Mouse (Mus musculus): ENCODE measurements at regions not wholly inside any gene's neighbourhood (a gene's known extent, or its start where the extent isn't known, plus 50 kb on each side); places are given as distances from the start of the nearest gene placed in this dataset.

DNA sequence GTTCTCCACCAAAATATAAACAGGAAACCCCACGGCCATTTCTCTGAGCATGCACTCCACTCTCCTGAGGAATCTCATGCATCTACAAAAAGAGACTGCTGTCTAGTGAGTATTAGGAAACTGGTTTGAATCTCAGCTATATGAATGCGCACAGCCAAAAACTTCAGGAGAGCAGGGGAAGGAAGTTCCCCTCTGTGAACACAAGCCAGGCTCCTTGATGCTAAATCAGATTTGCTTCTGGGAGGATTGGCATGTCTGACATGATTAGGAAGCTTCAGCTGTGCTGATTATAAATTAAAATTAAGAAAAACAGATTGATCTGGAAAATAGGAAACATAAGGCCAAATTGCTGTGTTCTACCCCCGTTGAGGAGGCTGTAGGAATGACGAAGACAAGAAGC, 304.1 kb upstream of the BC052040 start:
- ATAC-seq (replicated peaks; ENCODE audit: poor library complexity, severe bottlenecking), result no peak

DNA sequence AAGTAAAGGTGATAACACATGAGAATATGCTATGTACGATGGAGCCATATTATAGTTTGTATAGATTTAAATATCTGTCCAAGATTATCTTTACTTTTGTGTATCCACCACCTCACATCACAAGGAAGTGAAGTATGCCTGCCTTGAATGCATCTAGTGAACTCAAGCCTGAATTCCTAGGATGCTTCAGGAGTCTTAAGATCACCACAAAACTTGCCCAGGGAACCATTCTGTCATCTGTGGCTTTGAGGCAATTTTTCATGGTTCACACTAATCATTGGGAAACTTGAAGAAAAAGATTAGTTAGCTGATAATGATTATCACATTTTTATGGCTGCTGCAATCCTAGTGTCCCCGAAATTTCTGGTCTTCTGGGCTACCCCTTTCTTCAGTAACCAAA, 288.5 kb upstream of the BC052040 start:
- ATAC-seq (replicated peaks; ENCODE audit: poor library complexity, severe bottlenecking), result no peak

DNA sequence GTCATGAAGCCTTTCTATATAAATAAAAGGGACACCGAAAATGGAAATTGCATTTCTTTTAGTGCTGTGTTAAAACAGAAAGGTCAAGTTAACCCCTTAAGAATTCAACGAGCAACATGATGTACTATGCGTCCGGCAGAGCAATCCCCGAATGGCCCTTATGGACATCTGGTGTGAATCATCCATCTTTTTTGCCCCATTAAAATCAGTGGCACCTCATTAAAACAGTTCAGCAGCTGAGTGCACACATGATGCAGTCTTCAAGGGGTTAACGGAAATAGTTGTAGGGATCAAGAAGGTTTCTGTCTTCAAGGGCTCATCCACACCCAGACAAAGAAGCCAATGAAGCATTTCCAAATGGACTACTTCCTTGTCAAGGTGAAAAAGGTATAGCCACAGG, 284.1 kb upstream of the BC052040 start:
- no peak for ATAC-seq (replicated peaks; ENCODE audit: poor library complexity, severe bottlenecking)

DNA sequence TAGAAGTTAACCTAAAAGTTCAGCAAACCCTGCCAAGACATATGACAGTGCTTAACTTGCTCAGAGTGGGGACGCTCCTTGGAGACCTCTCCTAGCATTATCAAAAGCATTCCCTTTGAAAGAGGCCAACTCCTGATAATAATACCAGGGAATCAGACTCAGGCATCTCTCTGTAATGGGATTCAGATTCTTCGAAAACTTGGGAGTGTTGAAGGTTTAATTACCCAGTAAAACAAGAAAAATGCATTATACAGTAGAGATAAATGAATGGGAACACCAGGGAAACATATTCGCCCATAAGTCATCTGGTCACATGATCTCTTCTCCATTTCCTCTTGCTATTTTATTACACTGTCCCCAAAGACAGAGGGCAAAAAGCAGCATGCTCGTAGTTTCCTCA, 274.3 kb upstream of the BC052040 start:
- no peak for ATAC-seq (replicated peaks; ENCODE audit: poor library complexity, severe bottlenecking)

DNA sequence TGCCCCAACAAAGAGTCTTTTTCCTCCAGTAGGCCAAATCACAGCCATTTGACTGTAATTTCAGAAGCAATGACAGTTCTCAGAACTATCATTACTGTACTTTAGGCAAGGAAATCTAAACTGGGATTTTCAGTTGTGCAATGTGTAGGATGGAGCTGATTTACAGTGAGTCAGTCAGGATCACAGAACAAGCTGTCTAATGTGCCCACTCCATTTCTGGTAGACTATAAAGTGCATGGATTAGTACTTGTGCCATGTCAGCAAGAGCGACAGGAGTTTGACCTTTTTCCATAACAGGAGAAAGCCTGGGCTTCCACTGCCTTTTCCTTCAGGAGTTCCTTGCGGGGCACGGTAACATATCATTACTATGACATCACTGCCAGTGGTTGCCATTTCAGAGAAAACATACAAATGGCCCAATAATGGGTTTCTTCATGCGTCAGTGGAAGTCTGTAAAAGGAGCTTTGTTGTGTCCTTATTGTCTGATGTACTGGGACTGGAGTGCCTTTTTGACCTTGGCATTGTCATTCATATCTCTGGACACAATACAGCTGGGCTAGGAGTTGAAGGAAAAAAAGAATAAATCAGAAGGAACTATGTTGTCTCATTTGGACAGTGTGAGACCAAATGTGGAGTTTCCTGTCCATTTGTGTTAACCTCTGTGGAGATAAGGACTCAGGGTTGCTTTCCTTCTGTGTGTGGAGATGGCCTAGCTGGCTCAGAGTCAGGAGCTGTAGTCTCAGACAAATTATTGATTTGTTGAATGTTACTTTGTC, 271.5 kb upstream of the BC052040 start:
- no peak for ATAC-seq (replicated peaks; ENCODE audit: poor library complexity, severe bottlenecking)

DNA sequence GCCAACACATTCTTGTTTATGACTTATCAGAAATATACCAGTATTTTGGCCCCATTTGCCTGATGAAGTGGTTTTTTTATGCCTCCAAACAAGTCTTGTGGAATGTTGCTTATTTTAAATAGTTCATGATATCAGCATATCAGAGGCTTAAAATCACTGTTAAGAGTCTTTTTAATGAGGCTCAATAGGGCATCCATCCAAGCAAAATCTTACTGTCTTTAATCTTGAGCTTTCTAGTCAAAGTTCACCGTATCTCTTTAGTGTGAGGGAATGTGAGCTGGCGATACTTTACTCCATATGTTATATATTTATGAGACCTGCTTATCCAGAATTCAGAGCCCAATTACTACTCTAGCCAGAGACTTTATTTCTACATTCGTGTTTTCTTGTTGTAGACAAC, 263.0 kb upstream of the BC052040 start:
- no peak for ATAC-seq (replicated peaks; ENCODE audit: poor library complexity, severe bottlenecking)

DNA sequence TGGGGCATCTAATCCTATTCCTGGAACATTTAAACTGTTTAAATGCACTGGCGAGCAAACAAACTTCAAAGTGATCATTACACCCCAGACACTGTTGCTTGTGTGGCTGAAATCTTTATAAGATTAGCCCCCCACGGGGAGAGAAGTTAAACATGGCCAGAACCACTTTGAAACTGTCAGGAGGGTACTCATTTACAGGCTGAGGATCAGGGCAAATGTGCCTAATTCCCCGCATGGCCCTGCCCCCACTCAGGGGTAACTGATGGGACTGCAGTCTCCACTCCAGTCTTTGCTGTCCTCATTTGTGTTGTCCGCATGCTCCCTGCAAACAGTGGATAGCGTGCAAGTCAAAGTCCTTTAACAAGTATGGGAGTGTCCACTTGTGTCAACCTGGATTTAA, 258.9 kb upstream of the BC052040 start:
- no peak for ATAC-seq (replicated peaks; ENCODE audit: poor library complexity, severe bottlenecking)

DNA sequence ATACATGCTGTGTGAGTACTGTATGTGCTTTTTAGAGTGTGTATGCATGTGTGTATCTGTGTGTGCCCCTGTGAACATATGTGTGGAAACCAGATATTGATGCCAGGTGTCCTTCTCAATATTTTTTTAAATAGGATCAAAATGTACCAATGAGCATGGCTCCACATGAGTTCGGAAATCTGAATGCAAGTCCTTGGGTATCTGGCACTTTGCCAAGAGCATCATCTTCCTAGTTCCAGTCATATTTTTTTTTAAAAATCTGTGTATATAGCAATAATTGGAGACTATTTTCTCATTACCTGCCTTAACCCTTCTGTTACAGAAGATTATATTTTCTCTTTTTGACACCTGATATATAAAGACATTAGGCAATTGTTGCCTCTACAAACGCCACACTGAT, 255.0 kb upstream of the BC052040 start:
- ATAC-seq (replicated peaks; ENCODE audit: poor library complexity, severe bottlenecking), result no peak

DNA sequence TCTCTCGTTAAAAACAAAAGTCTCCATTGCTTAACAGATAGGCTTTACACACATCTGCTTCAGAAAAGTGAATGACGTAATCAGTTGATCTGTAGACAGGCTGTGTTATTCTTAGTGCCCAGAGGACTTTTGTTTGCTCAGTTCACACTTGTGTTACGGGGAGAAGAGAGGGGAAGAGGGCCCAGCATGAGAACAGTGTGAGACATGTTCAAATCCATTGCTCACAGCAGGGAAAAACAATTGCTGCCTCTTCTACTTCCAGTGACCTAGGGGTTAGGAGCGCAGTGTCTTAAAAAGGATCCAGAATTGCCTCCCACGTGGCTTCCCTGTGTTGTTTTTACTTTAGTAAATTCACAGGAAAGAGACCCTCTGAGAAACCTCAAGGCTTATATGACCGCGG, 243.3 kb upstream of the BC052040 start:
- no peak for ATAC-seq (replicated peaks; ENCODE audit: poor library complexity, severe bottlenecking)

DNA sequence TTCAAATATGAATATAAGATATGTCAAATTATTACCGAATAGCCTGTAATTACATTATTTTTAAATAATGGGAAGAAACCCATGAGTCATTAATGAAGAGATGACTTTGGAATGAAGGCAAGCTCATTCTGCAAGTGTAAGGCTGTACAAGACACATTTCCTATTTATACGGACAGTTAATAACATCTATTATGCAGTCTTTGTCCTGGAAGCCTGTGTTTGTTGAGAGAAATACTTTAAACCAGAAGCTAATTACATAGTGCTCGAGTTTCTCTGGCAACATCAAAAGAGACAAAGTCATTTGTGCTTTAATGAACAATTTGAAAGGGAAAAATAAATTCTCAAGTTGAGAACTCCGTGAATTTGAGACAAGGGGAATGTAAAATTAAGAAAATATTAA, 242.5 kb upstream of the BC052040 start:
- ATAC-seq (replicated peaks; ENCODE audit: poor library complexity, severe bottlenecking), result no peak

DNA sequence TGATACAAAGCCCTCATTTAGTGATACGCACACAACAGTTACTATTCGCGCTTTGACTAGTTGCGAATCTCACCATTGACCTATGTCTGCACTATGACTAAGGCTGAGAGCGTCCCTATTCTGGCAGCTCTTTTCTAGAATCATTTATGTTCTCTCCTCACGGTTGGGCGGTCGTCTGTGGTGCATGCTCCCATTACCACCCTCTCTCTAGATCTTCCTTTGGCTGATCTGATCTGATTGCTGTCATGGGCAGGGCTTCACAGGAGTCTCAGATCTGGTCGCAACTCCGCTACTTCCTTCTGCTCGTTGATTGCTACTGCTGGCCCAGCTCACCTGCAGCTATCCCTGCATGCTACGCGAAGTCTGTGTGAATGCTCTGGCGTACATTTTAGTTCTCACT, 239.2 kb upstream of the BC052040 start:
- ATAC-seq (replicated peaks; ENCODE audit: poor library complexity, severe bottlenecking), result no peak

DNA sequence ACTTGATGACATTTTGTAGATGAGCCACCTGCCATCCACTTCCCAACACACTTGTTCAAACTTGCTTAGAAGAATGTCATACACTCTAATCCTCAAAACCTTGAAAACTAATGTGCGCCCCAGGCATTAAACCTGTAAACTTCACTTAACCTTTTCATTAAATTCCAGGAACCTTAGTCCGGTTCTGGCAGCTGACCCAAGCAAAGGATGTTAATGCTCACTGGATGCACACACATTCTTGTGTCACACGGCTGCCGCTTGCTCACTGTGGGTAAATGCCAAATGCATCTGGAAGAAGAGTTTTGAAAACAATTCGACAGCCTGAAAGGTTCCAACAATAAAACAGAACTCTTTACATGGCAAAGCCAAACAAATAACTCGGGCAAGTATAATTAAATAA, 235.0 kb upstream of the BC052040 start:
- ATAC-seq (replicated peaks; ENCODE audit: poor library complexity, severe bottlenecking), result no peak

DNA sequence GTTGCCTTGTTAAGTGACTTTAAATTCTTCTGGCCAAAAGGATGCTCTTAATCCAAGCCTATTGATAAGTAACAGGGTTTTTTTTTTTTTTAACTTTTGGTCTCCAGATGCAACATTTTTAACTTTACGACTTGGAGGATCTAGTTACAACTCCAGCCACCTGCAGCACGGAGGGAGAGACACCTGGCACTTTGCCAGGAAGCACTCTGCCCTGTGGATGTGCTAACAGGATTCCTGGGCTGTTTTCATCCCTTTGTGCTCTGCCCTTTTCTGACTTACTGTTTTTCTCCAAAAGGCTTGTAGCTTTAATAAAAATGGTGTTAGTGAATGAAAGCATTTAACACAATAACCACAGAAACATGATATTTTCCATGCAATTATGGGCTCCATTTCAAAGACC, 233.3 kb upstream of the BC052040 start:
- ATAC-seq (replicated peaks; ENCODE audit: poor library complexity, severe bottlenecking), result no peak

DNA sequence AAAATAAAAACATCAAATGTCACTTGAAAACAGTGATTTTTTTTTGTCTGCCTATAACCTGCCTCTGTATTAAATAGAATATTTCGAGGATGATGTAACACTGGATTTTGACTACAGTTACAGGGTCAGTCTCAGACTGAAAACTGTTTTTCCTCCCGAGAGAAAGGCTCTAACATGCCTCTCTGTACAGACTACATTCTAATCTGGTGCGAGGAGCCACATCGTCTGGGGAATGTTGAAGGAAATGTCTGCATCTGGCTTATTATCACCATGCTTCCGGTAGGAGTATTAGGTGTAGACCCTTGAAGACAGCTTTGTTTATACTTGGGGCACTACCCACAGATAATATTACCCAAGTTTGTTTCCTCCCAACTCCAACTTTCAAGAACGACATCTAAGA, 210.4 kb upstream of the BC052040 start:
- ATAC-seq (replicated peaks; ENCODE audit: poor library complexity, severe bottlenecking), result no peak

DNA sequence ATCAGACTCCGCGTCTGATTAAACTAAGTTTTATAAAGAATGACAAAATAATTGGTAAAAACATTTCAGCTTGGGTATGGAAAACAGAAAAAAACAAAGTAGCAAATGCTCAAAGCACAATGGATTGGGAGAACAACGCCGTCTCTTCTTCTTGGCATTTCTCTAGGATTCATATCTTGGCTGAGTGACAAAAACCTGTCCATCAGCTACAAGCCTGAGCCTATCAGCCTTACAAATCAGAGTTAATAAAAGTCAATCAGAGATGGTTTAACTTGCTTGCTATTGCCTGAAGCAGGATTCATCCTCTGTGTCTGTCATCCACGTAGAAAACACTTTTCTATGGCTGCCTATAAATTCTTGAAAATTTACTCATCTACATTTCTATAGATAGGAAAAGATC, 206.2 kb upstream of the BC052040 start:
- ATAC-seq (replicated peaks; ENCODE audit: poor library complexity, severe bottlenecking), result no peak

DNA sequence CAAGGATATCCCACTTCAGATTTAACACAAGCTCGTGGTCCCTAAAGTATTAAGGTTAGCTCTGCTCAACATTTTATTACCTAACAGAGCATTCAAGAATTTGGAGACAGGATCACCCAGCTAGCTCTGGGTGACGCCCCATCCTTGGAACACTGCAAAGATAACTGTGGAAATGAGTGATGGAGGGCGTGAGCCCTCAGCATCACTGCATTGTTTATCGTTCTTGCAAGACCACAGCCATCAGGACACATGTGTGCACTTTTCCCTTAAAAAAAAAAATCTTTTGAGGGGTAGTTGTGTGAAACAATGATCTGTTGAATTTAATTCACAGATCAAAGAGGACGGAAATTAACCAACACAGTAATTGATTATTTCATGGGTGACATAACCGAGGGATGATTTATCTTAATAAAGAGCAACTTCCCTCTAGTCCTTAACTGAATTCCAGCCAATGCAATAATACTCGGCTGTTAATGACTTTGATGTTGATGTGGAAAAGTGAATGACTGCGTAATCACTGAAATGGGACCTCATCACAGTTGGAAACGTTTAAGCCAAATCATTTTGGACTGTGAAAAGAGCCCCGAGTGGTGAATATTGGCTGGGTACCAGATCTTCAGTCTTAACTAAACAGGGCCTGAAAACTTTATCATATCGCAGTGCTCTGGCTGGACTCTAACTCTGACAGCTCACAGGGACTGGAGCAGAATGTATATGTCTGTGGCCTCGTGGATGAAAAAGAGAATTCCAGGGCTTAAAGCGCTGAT, 196.9 kb upstream of the BC052040 start:
- ATAC-seq (replicated peaks; ENCODE audit: poor library complexity, severe bottlenecking), result no peak

DNA sequence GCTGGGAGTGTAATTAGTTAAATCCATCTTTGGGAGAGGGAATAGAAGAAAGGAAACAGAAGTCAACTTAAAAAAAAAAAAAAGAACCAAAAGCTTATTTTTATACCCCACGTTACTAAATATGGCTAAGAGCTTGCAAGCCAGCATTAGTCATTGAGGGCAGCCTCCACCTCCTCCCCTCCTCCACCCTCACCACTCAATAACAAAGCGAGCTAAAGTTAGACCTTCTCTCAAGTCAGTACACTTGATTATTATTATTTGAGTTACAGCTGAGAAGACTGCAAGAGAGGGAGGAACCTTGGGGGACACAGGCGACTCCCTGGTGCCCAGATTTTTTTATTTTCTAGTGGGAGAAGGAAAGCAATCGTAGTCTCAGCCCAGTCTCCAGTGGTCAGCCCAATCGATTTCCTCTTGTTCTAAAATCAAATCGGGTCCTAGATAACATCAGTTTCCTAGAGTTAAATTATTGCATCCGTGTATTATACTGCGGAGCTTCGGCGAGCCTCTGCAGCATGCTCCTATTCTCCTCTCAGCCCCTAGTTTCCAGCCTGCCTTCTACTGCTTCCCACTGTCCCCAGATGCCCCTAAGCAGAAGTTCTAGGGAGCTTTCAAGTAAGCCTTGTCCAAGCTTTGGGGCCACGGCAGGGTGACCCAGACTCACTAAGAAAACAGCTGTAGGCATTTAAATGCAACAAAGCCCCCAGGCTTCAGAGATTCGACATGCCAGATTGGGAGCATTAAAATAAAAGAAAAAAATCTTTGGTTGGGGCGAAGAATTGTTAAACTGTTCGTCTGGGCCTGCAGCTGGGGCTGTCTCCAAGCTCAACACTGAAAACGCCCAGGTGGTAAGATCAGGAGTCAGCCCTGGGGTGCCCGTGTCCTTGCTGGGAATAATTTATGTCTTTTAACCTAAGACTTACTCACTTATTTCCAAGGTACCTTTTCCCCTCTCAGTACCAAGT, 196.0 kb upstream of the BC052040 start:
- ATAC-seq (replicated peaks; ENCODE audit: poor library complexity, severe bottlenecking), result no peak

DNA sequence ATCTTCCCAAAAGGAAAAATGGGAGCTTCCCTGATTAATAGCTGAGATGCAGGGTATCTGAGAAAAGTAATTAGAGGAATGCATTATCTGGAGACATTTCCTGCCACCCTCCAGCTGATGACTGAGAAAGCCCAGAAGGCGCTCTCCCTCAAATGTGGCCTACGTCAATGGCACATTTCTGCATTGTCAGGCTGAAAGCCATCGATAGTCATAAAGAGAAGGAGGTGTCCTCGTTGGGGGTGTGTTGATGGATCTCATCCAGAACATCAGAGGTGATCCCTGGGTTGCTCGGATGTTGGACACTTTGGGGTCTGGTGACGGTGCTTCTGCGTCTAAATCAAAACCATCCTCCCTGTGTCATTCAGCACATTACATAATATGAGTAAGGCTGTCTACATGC, 189.9 kb upstream of the BC052040 start:
- ATAC-seq (replicated peaks; ENCODE audit: poor library complexity, severe bottlenecking), result no peak

DNA sequence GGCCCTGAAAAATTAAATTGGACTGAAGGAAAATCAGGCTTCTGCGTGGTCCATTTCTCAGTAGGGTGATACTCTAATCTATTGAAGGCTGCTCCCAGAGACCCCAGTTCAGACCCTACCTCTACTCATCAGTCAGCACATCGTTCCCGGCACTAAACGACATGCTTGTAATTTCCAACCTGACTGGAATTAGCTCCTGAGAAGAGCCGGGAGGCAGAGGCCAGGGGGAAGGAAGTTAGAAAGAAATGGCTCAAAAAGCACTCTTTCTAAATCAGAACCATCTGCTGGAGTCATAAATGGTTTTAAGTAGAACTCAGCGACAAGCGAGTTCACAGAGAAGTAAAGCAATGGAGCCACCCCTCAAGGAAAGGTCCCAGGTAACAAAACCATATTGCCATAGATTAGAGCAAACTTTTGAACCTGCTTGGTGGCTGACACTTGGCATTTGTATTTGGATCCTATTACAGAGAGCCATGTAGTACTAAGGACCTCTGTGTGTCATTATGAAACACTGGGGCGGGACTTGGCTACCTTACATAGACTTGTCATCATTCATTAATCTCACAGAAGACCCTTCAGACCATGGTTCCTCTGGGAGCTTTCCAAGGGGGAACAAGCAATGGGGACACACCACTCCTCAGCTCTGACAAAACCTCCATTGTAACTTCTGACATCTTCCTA, 189.3 kb upstream of the BC052040 start:
- no peak for ATAC-seq (replicated peaks; ENCODE audit: poor library complexity, severe bottlenecking)

DNA sequence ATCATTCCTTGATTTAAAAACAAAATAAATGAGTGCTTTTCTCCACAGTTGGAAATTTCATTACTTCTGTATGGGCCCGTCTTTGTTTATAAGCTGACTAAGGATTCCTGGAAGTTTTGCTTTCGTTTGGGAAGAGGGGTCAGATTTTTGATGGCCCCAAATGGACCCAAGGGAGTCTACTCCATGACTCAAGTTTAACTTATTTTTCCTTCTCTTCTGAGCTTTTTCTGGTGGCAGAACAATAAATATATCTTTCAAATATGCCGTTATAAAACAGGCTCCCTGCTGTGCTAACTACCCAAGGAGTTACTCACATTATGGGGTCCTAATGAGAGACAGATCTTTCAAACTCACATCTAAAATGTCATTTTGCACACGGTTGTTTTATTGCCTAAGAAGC, 187.4 kb upstream of the BC052040 start:
- ATAC-seq (replicated peaks; ENCODE audit: poor library complexity, severe bottlenecking), result no peak
